Mouse (Mus musculus) stomach, postnatal 0 days (tissue): ENCODE results near the gene Gjc1.
A peak's percentile ranks its signal among the peaks of the same experiment; 100 is the strongest.

ENCODE experiments used
- CTCF ChIP-seq: IDR thresholded peaks from 2 replicates; pipeline ENCODE4 v1.5.1; 2016; ENCODE audit warnings: antibody characterized with exemption, low read depth, mild to moderate bottlenecking, moderate library complexity
- EP300 ChIP-seq: optimal IDR thresholded peaks from 2 replicates; pipeline ENCODE3; 2016; ENCODE audit warnings: antibody characterized with exemption

GRCm38 (mm10) chr11:102819021-102819782 lies at the start of gene Gjc1:
- TF ChIP-seq EP300 (no peak), CTCF (peak; percentile 52)
